Mouse (Mus musculus): ENCODE results near the gene Arap2.

DNA sequence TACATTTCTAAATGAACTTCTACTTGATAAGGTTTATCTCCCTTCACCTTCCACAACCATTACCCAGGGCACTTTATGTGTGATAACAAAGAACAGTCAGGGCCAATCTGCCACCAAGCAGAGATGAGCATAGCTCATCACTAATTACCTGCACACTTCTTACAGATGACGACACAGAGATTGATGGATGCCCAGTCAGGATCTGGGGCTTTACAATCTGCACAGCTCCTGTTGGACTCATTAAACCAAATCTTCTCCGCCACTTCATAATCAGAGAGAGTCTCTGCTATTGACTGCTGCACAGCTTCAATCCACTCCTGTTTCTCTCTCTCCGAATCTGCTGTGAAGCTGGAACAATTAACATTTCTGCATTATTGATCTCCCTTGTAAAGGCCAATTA lies 82.8 kb downstream of the Arap2 start:
- TF ChIP-seq EP300 (IDR thresholded peaks at IDR 0.05) = no peak
- TF ChIP-seq CTCF (IDR thresholded peaks at IDR 0.05) = no peak
